Mouse (Mus musculus) brain, adult 2 months (tissue): ENCODE measurements at regions not wholly inside any gene's neighbourhood (a gene's known extent, or its start where the extent isn't known, plus 50 kb on each side); places are given as distances from the start of the nearest gene placed in this dataset.

Source experiments
- DNase-seq: peaks from one replicate; pipeline ENCODE4 v3.0.0; 2011; ENCODE audit warnings: low read depth, low spot score

- DNase-seq: no peak
Observed at GRCm38 (mm10) chr7:121339942-121340341, 51.7 kb upstream of the Hs3st2 start.
